Mouse (Mus musculus): ENCODE results near the gene Olfr800. TPM values are rescaled to one million over a fixed set of nuclear protein-coding genes. Genes with fewer than 3 reads are reported as not detected.

The Olfr800 gene
- not detected for total RNA-seq (2021)

GRCm38 (mm10) chr10:129657394-129657793, at the start of gene Olfr800:
TSS of gene Olfr800 (plus strand) at chr10:129657694.
- intact Hi-C loops (cut with DNase I): no loop called here
- no peak for DNase-seq

GRCm38 (mm10) chr10:129612470-129612869, 45.0 kb upstream of the Olfr800 start, which contains the start of gene Olfr796:
TSS of gene Olfr796 (minus strand) at chr10:129612570.
- no peak for DNase-seq
- intact Hi-C loops (cut with DNase I): no loop called here

GRCm38 (mm10) chr10:129621724-129622123, 35.8 kb upstream of the Olfr800 start:
- intact Hi-C loops (cut with DNase I): no loop called here
- peak; percentile 1 for DNase-seq

- DNase-seq: no peak
- intact Hi-C loops (cut with DNase I): no loop called here
Observed at GRCm38 (mm10) chr10:129623251-129623650, 34.2 kb upstream of the Olfr800 start.

GRCm38 (mm10) chr10:129627834-129628233, 29.7 kb upstream of the Olfr800 start, which contains the start of gene Olfr798:
TSS of gene Olfr798 (minus strand) at chr10:129627934.
- DNase-seq: no peak
- intact Hi-C loops (cut with DNase I): no loop called here

GRCm38 (mm10) chr10:129637184-129637583, 20.3 kb upstream of the Olfr800 start, which contains the start of gene Olfr799:
TSS of gene Olfr799 (plus strand) at chr10:129637484.
- intact Hi-C loops (cut with DNase I): no loop called here
- no peak for DNase-seq

GRCm38 (mm10) chr10:129651763-129652162, 5.7 kb upstream of the Olfr800 start:
- intact Hi-C loops (cut with DNase I): no loop called here

GRCm38 (mm10) chr10:129673765-129674164, 16.3 kb downstream of the Olfr800 start, which contains the start of gene Olfr801:
TSS of gene Olfr801 (minus strand) at chr10:129673865.
- intact Hi-C loops (cut with DNase I): no loop called here
- no peak for DNase-seq

More at GRCm38 (mm10) chr10:129651763-129652162, 5.7 kb upstream of the Olfr800 start:
- DNase-seq: no peak

- intact Hi-C loops (cut with DNase I): no loop called here
- DNase-seq: no peak
Observed at GRCm38 (mm10) chr10:129688069-129688468, 30.6 kb downstream of the Olfr800 start, which contains the start of gene Olfr802. TSS of gene Olfr802 (minus strand) at chr10:129688169.

- intact Hi-C loops (cut with DNase I): no loop called here
- no peak for DNase-seq
Observed at GRCm38 (mm10) chr10:129694186-129694585, 36.7 kb downstream of the Olfr800 start, which contains the start of gene Olfr803. TSS of gene Olfr803 (minus strand) at chr10:129694286.

- intact Hi-C loops (cut with DNase I): no loop called here
- DNase-seq: no peak
Observed at GRCm38 (mm10) chr10:129702910-129703309, 45.4 kb downstream of the Olfr800 start, which contains the start of gene Olfr804. TSS of gene Olfr804 (plus strand) at chr10:129703210.

Other genes with a start within 250 kb of the Olfr800 start
- gene Olfr786, start 230.4 kb upstream of the Olfr800 start, total RNA-seq (2021): not detected
- gene Olfr787, start 195.8 kb upstream of the Olfr800 start, total RNA-seq (2021): not detected
- gene Olfr788, start 186.7 kb upstream of the Olfr800 start, total RNA-seq (2021): not detected
- not detected for gene Olfr789, start 172.9 kb upstream of the Olfr800 start, total RNA-seq (2021)
- gene Olfr790, start 159.2 kb upstream of the Olfr800 start, total RNA-seq (2021): not detected
- gene Olfr791, start 135.9 kb upstream of the Olfr800 start, total RNA-seq (2021): not detected
- not detected for gene Olfr792, start 118.5 kb upstream of the Olfr800 start, total RNA-seq (2021)
- gene Olfr794, start 90.0 kb upstream of the Olfr800 start, total RNA-seq (2021): not detected
- not detected for gene Olfr796, start 45.1 kb upstream of the Olfr800 start, total RNA-seq (2021)
- gene Olfr798, start 29.8 kb upstream of the Olfr800 start, total RNA-seq (2021): not detected
- gene Olfr799, start 20.2 kb upstream of the Olfr800 start, total RNA-seq (2021): not detected
- gene Olfr801, start 16.2 kb downstream of the Olfr800 start, total RNA-seq (2021): not detected
- gene Olfr802, start 30.5 kb downstream of the Olfr800 start, total RNA-seq (2021): not detected
- not detected for gene Olfr803, start 36.6 kb downstream of the Olfr800 start, total RNA-seq (2021)
- gene Olfr804, start 45.5 kb downstream of the Olfr800 start, total RNA-seq (2021): not detected
- not detected for gene Olfr805, start 71.7 kb downstream of the Olfr800 start, total RNA-seq (2021)
- not detected for gene Olfr806, start 84.2 kb downstream of the Olfr800 start, total RNA-seq (2021)
- not detected for gene Olfr807, start 100.1 kb downstream of the Olfr800 start, total RNA-seq (2021)
- not detected for gene Olfr808, start 107.8 kb downstream of the Olfr800 start, total RNA-seq (2021)
- not detected for gene Olfr809, start 116.9 kb downstream of the Olfr800 start, total RNA-seq (2021)
- not detected for gene Olfr810, start 137.2 kb downstream of the Olfr800 start, total RNA-seq (2021)
- gene Olfr811, start 146.7 kb downstream of the Olfr800 start, total RNA-seq (2021): not detected
- not detected for gene Olfr812, start 188.4 kb downstream of the Olfr800 start, total RNA-seq (2021)
- gene Olfr813, start 197.7 kb downstream of the Olfr800 start, total RNA-seq (2021): not detected
- gene Olfr814, start 222.2 kb downstream of the Olfr800 start, total RNA-seq (2021): not detected
- not detected for gene Olfr815, start 248.2 kb downstream of the Olfr800 start, total RNA-seq (2021)

All from left cerebral cortex, postnatal 4 days (tissue).